Mouse (Mus musculus) CD4-positive, CD25-positive, alpha-beta regulatory T cell (primary cell): ENCODE results near the gene G3bp1. TPM values are rescaled to one million over a fixed set of nuclear protein-coding genes. Genes with fewer than 3 reads are reported as not detected.

Experiments used
- polyA plus RNA-seq: library from polyadenylated mRNA; unstranded; fragments of 100-300 nt; shearing (Covaris generic); gene quantifications from one replicate; pipeline ENCODE4 v1.2.1, GENCODE M21; 2017

Gene G3bp1
- polyA plus RNA-seq: 152 TPM

GRCm38 (mm10) chr11:55469048-55469843 is at the start of gene G3bp1:
Gene G3bp1, plus strand, starts transcription at chr11:55469685.

DNA sequence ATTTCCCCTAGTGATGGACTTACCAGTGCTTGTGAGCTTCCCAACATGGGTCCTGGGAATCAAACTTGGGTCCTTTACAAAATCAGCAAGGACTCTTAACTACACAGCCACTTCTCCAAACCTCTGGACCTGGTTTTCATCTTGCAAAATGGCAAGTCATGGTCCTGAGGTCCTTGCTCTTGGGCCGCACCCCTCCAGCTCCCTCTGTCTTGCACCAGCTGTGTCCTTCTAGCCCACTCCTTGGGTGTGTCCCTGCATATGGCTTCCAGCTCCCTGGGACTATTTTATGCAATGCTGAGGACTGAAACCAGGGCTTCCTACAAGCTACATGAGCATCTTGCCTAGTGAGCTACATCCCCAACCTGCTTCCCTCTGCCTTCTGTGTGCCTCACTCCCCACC is 46.5 kb upstream of the G3bp1 start, which contains the start of gene Sparc:
Gene Sparc, minus strand, starts transcription at position 206 of the 400 bp plus-strand sequence.

DNA sequence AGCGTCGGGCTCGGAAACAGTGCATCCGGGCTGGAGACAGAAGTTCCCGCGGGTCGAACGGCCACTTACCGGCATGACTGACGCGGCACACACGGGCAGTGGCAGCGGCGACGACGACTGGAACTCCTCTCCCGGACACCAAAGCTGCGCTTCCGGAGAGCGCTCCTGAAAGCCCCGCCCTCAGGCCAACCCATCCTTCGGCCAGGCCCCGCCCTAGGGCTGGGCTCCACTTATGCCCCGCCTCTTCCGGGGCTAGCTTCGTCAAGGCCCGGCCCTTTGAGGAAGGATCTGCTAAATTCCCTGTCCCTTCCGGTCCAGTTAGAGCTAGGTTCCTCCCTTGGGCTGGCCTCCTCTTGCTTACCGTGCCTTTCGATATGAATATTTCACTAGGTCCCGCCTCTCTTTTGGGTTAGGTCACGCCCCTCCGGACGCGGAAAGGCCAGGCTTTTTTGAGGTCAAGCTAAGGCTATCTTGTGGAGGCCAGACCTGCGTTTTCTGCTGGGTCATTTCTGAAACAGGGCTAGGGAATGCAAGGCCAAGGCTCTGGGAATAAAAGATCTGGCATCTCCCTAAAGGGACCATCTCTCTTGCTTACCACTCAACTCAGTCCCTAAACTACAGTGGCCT is 8.4 kb upstream of the G3bp1 start, which contains the start of gene Atox1:
Gene Atox1, minus strand, starts transcription at position 221 of the 627 bp plus-strand sequence.

Other genes with a start within 250 kb of the G3bp1 start
- 0.01 TPM for gene Fat2, start 133.1 kb upstream of the G3bp1 start, polyA plus RNA-seq
- 0.37 TPM for gene Sparc, start 46.5 kb upstream of the G3bp1 start, polyA plus RNA-seq
- gene Atox1, start 8.4 kb upstream of the G3bp1 start, polyA plus RNA-seq: 191 TPM
- gene Glra1, start 138.5 kb downstream of the G3bp1 start, polyA plus RNA-seq: not detected